Mouse (Mus musculus) adrenal gland, postnatal 14 days (tissue): ENCODE results near the gene Map3k6. TPM values are rescaled to one million over a fixed set of nuclear protein-coding genes. Genes with fewer than 3 reads are reported as not detected.
A peak's percentile ranks its signal among the peaks of the same experiment; 100 is the strongest.

Experiments used
- DNase-seq: peaks from one replicate; pipeline ENCODE4 v3.0.0; 2021; ENCODE audit warnings: mixed read lengths
- microRNA-seq, 2 experiments: library from miRNA; unstranded; fragments of <30 nt; microRNA quantifications; one replicate each; pipeline ENCODE4 v1.2.0; 2021
- total RNA-seq: library from RNA; stranded (reverse); gene quantifications from 2 replicates; pipeline ENCODE4 v1.2.3, GENCODE M21; 2021

The Map3k6 gene
- total RNA-seq, 1 experiment from 2014 or later, result 35.3 TPM

DNA sequence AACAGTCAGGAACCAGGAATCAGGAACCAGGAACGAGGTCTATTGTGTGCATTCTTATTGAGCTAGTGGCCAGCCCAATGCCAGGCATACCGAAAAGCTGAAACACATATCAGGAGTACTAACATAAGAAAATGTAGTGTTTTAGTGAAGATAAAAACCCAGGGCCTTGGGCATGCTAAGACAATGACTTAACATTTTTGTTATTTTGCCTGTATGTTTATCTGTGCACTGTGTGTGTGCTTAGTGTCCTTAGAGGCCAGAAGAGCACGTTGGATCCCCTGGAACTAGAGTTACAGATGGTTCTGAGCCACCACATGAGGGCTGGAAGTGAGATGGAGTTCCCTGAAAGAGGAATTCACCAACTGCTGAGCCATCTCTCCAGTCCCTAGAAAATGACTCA lies 44.7 kb downstream of the Map3k6 start:
- no peak for DNase-seq

- DNase-seq, result no peak
Measured at GRCm38 (mm10) chr4:133285950-133286349, 45.3 kb downstream of the Map3k6 start.

GRCm38 (mm10) chr4:133286476-133287077 lies 46.0 kb downstream of the Map3k6 start:
- no peak for DNase-seq

GRCm38 (mm10) chr4:133291255-133291654 lies 50.6 kb downstream of the Map3k6 start:
- DNase-seq, result no peak

GRCm38 (mm10) chr4:133292405-133292804 lies 51.8 kb downstream of the Map3k6 start:
- DNase-seq, result no peak

- DNase-seq, result peak; percentile 48
Measured at GRCm38 (mm10) chr4:133292901-133293843, 52.6 kb downstream of the Map3k6 start.

DNA sequence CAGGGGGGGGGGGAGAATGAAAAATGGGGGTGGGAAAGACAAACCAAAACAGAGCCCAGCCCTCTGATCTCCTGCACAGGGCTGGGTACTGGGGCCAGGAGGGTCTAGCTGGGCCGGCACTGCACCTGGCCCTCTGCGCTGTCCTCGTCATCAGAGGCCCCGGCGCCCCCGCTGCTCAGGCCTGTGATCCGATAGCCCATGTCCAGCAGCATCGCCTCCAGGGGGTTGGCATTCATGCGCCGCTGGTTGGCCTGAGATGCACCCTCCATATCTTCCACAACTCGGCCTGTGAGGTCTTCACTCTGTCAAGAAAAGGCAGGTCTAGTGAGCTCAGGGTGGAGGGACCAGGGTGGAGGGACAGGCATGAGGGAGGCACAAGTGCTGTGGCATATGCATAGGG lies 53.5 kb downstream of the Map3k6 start:
- DNase-seq, result no peak

- DNase-seq, result peak; percentile 40
Measured at GRCm38 (mm10) chr4:133297360-133297759, 56.7 kb downstream of the Map3k6 start.

GRCm38 (mm10) chr4:133297801-133298238 lies 57.2 kb downstream of the Map3k6 start:
- peak; percentile 90 for DNase-seq

DNA sequence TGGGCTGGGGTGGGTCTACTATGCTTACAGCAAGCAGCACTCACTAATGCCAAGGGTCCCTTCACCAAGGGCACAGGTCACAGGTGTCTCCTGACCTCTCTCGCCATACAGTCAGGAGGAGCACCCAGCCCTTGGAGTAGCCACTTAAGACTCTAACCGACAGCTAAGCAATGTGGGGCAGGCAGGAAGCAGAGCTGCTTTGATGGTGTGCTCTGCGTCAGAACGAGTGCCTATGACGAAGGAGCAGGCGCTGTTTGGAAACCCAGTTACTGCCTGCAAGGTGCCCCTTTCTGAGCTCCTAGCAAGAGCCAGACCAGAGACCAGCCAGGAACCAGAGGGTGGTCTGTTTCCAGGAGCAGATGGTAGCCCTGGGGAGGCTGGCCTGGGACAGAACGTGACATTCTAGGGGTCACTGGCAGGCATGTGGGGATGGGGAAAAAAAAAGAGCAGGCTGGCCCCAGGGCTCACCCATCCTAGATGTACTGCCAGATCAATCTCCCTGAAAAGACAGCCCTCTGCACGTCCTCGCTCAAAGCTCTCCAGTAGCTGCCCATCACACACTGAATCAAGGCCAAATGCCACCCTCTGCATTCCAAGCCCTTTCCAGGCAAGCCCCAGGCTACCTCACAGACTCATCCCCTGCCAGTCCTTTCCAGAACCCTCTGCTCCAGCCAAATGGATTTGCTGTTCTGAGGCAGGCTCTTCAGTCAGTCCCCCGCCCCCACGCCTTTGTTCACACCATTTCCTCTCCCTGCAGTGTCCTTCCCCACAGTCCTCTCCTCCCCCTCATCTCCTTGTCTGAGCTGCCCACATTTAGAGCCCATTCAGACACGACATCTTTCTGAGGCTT lies 58.1 kb downstream of the Map3k6 start:
- DNase-seq, result peak; percentile 62

DNA sequence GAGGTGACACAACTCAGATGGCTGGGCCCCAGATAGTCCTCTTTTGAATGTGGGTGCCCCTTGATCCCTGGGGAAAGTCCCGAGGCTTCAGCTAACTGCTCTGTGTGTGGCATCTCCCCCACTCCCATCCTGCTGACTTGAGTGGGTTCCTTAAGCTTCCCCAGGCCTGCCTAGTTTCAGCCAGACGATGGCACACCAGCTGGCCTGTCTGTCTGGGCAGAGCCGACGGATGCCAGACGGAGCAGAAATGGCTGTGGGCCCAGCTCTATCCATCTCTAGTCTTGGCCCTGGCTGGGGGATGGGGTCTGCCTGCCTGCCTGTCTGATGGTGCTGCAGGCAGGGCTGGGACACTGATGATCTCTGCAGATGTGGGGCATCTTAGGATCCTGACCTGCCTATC lies 59.1 kb downstream of the Map3k6 start:
- no peak for DNase-seq

DNA sequence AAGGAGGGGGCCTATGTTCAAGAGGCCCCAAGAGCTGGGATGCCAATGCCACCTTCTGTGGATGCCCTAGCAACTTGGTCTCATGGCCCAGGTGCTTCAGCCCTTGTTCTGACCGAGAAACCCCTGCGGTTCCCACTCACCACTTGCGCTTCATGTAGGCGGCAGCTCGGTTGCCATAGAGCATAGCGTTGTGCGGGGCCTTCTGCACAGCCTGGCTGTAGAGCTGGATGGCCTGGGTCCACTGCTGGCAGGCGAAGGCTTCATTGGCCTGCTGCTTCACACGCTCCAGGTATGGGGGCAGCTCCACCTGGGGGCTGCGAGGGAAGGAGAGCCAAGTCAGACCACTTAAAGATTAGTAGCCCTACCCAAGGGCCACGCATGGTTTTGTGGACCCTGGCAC lies 59.8 kb downstream of the Map3k6 start:
- DNase-seq, result no peak

- DNase-seq, result peak; percentile 82
Measured at GRCm38 (mm10) chr4:133301802-133302201, 61.2 kb downstream of the Map3k6 start.

Small RNA genes lying within 50 kb of the gene (microRNA-seq; reads per million reads assigned to microRNA genes)
- gene Mir7017, result 0.76 to 0.85 reads per million in 2 experiments

Other genes starting within 250 kb of the Map3k6 start
- gene Ahdc1, start 229.6 kb upstream of the Map3k6 start, total RNA-seq, result 65.0 and 71.9 TPM in 2 replicates
- 117 and 150 TPM in 2 replicates for gene Wasf2, start 110.3 kb upstream of the Map3k6 start, total RNA-seq
- gene Cd164l2, start 28.7 kb upstream of the Map3k6 start, total RNA-seq, result 2.4 and 5.0 TPM in 2 replicates
- gene Gpr3, start 28.3 kb upstream of the Map3k6 start, total RNA-seq, result 0.19 TPM in 2 replicates
- 5.3 and 6.2 TPM in 2 replicates for gene Sytl1, start 22.3 kb downstream of the Map3k6 start, total RNA-seq
- 48.7 and 55.0 TPM in 2 replicates for gene Tmem222, start 37.0 kb downstream of the Map3k6 start, total RNA-seq
- 53.3 and 55.1 TPM in 2 replicates for gene Wdtc1, start 112.7 kb downstream of the Map3k6 start, total RNA-seq
- gene Slc9a1, start 128.9 kb downstream of the Map3k6 start, total RNA-seq, result 46.4 and 49.9 TPM in 2 replicates
- 0.67 and 2.0 TPM in 2 replicates for gene Tent5b, start 239.3 kb downstream of the Map3k6 start, total RNA-seq